Mouse (Mus musculus) mouse embryonic stem cell (cell line): Measurements from ENCODE around the gene Dnase1l3.

Experiments
- in situ Hi-C, 2 experiments: fragments of 300-500 bp; cut with MboI; formaldehyde crosslinking; loops; 1 replicate in 1 of 2; 3 replicates in 1 of 2; pipeline ENCODE4 v1.14.3; 2019 to 2020; ENCODE audit warnings: low sequenced_read_pairs in 2 of 2, low pct_unique_long_range_greater_than_20kb in 1 of 2, mixed read lengths in 1 of 2; ENCODE audit not compliant: unreplicated experiment in 1 of 2

The Dnase1l3 gene

DNA sequence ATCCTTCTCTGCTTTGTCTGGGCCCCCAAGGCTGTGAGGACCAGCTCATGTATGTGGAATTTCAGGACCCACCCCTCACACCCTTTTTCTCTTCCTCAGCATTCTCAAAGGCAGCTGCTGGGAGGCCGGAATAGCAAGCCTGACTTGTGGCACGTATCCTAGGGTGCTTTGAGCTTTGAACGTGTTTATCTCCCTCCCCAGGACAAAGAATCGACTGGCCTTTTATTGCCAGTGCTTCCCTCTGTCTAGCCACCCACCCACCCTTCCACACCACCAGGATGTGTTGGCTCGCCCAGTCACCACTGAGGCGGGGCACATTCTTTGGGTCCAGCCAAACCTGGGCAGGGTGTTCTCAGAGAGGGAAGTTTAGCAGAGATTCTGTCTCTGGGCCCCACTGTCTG, 40.3 kb downstream of the Dnase1l3 start:
- in situ Hi-C loops = loop anchor here in 1 of 2 experiments (10.0 kb wide), 1 partner anchor 139 kb away; the partner anchor contains the start of gene Flnb

DNA sequence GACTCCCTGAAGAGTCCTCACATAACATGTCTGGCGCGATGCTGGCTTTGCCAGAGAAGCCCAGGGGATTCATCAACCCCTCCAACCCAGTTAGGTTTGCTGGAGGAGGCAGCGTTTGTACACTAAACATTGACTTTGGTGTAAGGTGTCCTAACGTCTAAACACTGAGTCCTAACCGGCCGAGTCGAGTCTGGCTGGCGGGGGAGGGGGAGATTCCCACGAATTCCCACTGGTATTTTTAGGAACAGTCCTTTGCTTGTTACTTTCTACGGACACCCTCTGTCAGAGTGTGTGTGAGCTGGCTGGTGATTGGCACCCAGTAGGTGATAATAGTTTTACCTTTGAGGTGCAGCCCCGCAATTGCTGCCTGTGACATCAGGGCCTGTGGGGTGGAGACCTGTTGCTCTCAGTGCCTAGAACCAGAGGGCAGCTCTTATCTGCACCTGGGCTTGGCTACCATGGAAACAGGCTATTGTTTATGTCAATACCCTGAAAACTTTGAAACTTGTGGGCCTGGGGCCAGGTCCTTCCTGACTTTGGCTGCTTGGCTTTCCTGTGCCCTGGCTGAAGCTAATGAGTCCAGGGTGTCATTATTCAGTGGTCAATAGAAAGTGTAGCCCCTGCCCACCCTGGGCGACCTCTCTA, 41.6 kb downstream of the Dnase1l3 start:
- in situ Hi-C loops = loop anchor here in 1 of 2 experiments (10.0 kb wide), 1 partner anchor 138 kb away; the partner anchor contains the start of gene Flnb

DNA sequence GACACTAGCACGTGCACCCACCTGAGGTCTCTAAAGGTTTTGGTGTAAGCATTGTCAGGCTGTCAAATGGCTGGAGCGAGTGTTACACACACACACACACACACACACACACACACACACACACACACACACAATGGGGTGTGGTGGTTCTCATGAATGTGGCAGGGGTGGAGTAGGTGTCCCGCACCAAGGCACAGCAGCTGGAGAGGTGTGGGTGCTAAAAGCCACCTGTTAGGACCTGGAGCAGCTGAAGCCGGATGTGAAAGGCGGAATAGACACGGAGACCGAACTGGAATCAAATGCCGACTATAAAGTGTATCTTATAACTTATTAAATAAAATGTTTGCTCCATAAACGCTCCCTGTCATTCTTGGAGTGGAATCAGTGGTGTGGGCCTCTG, 43.1 kb downstream of the Dnase1l3 start:
- in situ Hi-C loops = loop anchor here in 1 of 2 experiments (10.0 kb wide), 1 partner anchor 136 kb away; the partner anchor contains the start of gene Flnb

DNA sequence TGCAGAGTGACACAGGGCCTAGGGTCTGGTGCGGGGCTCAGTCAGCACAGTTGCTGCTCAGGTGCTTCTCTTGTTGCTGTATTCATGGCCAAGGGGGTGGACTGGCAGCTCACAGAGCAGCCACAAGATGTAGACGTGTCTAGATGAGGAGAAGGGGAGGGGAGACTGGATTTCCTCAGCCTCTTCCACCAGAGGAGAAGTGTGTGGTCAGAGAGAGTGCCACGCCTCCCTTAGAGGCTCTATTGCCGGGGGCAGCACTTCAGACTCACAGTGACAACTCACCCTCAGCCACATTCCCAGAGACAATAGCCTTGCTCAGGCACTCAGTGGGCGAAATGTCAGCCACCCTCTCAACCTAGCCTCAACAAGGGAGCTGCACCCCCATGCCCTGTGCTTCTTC, 49.1 kb downstream of the Dnase1l3 start:
- in situ Hi-C loops = no loop called here

DNA sequence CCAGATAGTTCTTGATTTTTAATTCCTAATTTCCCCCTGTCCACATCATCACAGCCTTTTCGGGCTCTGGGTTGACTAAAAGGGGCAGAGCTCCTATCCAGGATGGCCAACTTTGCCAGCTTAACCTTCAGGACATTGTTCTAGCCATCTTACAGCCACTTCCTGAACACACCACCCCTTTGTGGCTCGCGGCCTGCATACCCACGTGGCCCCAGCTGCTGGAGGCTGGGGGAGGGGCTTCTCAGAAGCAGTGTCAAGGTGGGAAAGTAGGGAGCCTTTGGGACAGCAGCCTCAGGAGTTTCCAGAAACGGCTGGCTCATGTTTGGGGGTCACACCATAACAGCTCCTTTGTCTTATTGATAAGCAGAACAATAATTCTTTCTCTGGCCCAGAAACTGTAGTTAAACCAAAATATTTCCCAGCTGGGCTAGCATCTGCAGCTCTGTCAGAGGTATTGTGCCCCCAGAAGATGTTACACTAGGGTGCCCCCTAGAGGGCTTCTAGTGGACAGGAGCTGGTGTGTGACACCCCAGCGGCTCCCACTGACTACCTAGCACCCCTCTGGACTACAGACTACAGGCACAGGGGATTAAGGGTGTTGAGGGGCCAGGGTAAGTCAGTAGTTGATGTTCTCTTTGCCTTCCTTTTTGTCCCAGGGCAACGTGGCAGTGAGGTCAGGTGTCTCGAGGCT, 49.9 kb downstream of the Dnase1l3 start:
- in situ Hi-C loops = no loop called here

DNA sequence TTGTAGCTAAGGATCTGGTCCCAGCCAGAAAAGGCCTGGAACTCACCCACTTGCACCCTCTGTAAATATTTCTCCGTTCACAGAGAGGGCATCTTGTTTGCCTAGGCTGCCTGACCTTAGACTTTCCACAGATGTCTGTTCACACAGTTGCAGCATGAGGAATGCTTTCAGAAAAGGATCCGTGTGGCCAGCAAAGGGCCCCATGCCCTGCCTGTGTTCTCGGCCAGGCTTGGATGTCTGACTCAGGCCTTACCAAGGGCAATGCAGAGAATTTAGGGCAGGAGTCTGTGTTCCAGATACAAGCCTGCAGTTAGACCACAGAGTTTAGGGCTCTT, 50.6 kb downstream of the Dnase1l3 start:
- in situ Hi-C loops = no loop called here

DNA sequence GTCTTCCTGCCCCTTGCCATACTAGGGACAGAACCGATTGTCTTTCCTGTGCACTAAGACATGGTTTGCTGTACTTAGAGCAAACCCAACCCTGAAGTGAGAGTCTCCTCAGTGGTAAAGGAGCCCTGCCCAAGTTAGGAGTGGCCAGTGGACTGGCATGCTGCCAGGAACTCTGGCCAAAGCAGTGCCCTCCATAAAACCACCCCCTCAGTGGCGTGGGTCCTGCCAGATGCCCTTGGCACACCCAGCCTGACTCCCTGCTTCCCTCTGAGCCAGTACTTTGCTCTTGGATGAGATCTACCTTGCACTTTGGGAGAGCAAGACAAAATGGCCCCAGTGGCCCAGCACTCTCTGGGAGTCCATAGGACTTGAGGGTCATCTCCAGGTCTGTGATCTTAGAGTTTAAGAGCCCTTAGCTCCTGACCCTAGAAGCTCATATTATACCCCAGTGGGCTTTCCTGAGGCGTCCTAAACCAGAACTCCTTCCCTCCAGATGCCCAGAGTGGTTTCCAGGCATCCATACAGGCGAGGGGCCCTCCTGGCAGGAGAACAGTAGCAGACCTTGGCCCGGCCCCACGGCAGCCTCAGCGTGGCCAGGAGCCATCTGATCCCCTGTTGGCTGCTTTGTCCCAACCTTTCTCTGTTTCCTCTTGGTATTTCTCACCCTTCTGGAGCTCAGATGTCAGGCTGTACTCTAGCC, 51.1 kb downstream of the Dnase1l3 start:
- in situ Hi-C loops = no loop called here

DNA sequence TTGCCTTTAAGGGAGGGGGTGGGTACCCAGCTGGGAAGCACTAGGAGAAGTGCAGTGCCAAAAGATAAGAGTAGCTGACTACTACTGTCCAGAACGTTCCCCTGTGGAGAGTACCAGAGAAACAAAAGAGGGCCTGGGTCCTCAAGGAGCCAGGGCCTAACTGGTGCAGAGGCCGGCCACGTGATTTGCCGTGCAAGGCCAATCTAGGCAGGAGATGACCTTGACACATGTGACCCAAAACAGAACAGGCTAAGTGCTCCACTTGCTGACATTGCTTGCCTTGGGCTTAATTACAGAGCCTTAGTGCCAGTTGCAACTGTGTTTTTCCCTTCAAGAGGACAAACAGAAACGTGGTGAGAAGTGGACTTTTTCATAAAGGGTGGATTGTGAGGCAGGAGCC, 53.0 kb downstream of the Dnase1l3 start:
- in situ Hi-C loops = no loop called here

DNA sequence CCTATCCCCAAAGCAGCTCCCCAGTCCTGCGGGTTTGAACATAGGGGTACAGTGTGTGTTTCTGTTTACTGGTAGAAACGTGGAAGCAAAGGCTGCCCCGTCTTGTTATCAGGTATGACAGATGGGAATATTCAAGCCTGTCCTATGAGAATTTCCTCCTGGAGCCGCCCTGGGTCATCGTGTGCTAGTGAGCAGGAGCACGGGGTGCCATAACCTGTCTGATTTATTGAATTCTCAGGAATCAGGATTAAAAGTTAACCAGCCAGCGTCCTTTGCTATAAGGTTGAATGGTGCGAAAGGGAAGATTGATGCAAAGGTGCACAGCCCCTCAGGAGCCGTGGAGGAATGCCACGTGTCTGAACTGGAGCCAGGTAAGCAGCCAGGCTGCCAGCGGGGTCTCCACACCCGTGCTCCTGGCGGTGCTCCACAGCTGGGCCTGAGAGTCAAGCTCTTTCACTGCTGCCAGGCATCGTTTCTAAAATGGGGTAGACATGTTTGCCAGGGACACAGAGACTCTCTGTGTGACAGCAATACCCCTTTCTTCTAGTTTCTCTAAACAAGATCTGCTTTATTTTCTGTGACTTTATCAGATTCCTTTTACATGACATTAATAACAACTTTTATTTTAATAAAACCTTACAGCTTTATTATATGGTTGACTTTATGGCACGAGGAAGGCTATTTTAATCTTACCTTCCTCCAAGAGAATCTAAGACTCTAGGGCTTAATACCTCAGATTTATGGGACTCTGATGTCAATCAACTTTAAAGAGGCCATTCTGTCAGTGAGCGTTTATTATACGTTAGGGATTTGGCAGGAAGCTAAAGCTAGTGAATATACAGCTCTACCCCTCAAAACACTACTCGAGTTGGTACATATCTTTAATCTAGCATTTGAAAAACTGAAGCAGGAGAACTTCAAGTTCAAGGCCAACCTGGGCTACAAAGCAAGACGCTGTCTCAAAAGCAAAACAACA, 55.3 kb downstream of the Dnase1l3 start:
- in situ Hi-C loops = no loop called here

DNA sequence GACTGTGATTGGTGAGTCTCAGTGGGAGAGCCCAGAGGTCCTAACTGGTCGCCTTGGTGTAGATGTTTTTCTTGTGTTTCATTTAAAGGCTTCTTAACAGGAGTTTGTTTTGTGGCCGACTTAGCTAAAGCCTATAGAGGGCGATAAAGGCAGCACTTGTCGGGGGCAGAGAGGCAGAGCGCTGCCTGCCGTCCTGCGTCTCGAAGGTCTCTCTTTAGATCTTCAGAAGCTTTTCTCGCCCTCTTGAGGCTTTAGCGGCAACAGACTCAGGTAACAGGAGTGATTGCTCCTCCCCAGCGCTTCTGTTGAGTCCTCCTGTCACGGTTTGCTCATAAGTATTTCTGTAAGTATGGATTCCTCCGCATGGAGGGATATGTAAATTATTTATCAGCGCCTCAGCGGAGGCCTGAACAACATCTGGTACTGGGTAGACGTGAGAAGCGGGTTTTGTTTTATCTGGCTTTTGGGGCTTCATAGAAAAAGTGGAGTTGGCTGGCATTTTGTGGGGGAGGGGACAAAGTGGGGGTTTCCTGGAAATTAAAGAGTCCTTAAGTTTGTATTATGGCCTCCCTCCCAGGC, 57.2 kb downstream of the Dnase1l3 start:
- in situ Hi-C loops = no loop called here

DNA sequence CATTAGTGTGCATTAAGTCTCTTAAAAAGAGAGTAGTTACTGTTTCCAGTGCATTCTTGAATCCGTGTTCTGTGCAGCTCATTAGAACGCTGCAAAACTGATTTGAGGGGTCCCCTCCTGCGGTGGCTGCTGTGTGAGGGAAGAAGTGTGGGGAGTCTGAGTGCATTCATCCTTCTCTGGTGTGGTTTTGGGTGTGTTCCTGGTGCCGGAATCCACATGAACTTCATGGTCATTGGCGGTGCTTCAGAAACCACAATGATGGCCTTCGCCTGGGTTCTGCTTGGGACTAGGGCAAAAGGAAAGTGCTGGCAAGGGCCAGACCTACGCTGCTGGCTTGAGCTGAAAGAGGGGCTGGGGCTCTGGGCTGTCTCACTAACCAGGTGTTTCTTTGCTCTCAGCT, 60.2 kb downstream of the Dnase1l3 start:
- in situ Hi-C loops = no loop called here

DNA sequence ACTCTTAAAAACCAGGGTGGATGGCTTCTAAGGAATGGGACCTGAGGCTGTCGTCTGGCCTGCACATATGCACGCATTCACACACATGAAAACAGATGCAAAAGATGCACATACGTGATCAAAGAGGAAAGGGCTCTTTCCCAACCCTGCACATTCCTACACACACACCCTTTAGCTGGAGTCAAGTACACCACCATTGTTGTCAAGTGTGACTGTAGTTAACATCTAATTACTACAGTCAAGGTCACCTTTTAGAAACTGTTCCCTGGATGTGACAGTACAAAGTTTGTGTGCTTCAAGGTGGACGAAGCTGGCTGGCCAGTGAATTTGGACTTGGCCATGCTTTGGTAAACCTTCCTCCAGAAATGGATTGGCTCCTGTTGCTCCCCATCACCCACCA, 62.2 kb downstream of the Dnase1l3 start:
- in situ Hi-C loops = no loop called here

DNA sequence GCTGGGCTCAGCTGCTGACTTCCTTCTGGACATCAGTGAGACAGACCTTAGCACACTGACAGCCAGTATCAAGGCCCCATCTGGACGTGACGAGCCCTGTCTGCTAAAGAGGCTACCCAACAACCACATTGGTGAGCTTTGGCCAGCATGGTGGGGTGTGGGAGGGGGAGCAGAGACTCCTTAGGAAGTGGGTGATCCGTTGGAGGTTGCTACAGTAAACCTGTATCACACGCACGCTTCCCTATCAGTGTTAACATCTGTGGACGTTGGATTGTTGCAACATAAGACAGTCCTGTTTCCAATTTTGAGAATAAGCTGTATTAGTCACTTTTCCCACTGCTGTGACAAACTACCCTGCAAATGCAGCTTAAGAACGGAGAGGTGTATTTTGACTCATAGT, 65.3 kb downstream of the Dnase1l3 start:
- in situ Hi-C loops = loop anchor here in 1 of 2 experiments (10.0 kb wide), 1 partner anchor 114 kb away; the partner anchor contains the start of gene Flnb

DNA sequence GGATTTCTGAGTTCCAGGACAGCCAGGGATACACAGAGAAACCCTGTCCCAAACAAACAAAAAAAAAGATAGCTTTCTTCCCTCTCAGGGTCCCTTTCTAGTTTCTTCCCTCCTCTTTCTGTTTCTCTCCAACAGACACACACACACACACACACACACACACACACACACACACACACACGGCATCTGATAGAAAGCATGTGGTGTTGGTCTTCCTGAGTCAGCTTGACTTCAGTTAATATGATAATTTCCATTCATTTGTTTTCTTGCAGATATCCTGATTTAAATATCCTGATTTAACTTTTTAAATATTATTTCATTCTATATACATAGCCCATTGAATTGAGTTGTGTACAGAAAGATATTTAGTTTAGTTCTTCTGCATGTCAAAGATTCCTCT, 66.0 kb downstream of the Dnase1l3 start:
- in situ Hi-C loops = loop anchor here in 1 of 2 experiments (10.0 kb wide), 1 partner anchor 114 kb away; the partner anchor contains the start of gene Flnb

DNA sequence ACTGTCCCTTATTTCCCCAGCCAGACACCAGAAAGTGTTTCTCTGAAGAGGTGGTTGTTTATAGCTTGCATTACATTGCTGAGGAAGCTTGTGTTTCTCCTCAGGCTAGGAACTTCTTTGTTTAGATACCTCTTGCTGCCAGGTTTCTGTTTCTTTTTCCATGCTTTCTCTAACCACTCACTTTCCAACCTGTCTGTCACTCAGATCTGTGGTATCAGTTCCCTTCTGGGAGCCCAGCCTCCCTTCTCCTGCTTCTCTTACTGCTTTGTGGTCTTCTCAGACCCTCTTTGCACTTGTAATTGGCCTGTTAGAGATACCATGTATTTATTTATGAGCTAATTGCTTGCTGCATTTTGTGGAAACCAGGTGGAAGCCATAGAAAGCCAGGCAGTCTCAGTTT, 70.7 kb downstream of the Dnase1l3 start:
- in situ Hi-C loops = loop anchor here (10.0 to 25.0 kb wide), 2 partner anchors 109 to 111 kb away; partner anchors contain the start of gene Flnb (in 2 of the 2)

DNA sequence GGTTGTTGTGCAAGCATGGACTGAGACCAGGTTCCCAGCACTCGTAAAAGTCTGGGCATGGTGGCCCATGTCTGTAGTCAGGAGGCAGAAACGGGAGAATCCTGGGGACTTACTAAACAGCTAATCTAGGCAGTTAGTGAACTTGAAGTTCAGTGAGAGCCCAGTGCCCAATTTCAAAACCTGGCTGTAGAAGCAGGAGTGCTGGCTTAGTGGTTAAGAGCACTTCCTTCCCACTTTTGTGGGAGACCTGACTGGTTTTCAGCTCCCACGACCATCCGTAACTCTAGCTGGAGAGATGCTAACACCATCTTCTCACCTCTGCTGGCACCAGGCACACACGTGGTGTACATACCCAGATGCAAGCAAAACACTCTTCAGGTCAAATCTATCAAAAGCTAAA, 72.9 kb downstream of the Dnase1l3 start:
- in situ Hi-C loops = loop anchor here (10.0 to 25.0 kb wide), 2 partner anchors 107 to 109 kb away; partner anchors contain the start of gene Flnb (in 2 of the 2)

DNA sequence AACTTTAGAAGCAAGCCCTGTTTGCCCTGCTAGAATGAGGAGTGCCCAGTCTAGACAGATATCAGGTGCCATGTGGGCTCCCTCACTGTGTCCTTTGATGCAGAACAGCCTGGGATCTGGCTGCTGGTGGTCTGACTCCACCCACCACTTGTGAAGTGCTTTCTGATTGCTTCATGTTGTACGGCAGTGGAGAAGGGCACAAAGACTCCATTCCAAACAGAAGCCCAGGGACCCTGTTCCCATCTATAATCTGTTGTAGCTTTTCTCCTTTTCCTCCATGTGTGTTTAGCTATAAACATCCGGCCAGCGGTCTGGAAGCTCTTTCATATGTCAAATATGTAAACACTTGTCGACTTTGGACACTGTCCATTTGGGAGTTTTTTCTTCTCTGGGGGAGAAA, 74.5 kb downstream of the Dnase1l3 start:
- in situ Hi-C loops = loop anchor here (5.0 to 25.0 kb wide), 3 partner anchors 38 to 108 kb away; partner anchors contain the start of gene Flnb (in 2 of the 2)

DNA sequence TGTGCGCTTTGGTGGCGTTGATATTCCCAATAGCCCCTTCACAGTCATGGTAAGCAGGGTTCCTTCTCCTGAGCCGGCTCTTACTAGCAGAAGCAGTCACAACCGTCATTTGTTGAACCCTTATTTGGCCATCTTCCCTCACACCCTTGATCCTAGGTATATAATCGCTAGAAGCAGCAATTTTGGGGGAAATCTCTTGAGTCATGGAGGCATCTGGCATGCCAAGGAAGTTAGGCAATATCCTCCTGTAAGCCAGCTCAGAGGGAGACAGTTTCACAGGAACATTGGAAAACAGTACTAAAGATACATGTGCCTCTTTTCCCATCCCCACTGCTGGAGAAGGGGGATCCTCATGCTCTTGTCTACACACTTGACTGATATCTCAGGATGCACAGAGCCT, 75.1 kb downstream of the Dnase1l3 start:
- in situ Hi-C loops = loop anchor here in 1 of 2 experiments (5.0 to 25.0 kb wide), 2 partner anchors 37 to 107 kb away; partner anchors contain the start of gene Flnb
